Mouse (Mus musculus) megakaryocyte, adult 5-6 weeks (primary cell): ENCODE data around the gene Nek2. TPM values are rescaled to one million over a fixed set of nuclear protein-coding genes. Genes with fewer than 3 reads are reported as not detected.

Experiments
- ATAC-seq: 2 replicates; pipeline ENCODE4 v1.8.0; 2016; ENCODE audit warnings: mild to moderate bottlenecking, inconsistent platforms; ENCODE audit not compliant: poor library complexity, severe bottlenecking
- total RNA-seq, 2 experiments: library from RNA; stranded (forward) in 1 of 2; stranded (reverse) in 1 of 2; fragments of 153-499, 151-499 nt in 1 of 2; fragments of 221-1000, 200-1000 nt in 1 of 2; gene quantifications; 2 replicates each; pipeline versions ENCODE4 v1.2.3 to v1.2.4; 2015 to 2017

The Nek2 gene
- total RNA-seq, 2 experiments from 2014 or later: 25.9 to 33.7 TPM

- ATAC-seq: peak; percentile 53
These were observed 7.0 kb upstream of the Nek2 start for GRCm38 (mm10) chr1:191814240-191814639.

- ATAC-seq: no peak
These were observed 6.3 kb upstream of the Nek2 start for GRCm38 (mm10) chr1:191814935-191815334.

GRCm38 (mm10) chr1:191816596-191816995, 4.6 kb upstream of the Nek2 start:
- no peak for ATAC-seq

- ATAC-seq: peak; percentile 79
These were observed 3.7 kb upstream of the Nek2 start for GRCm38 (mm10) chr1:191817418-191818144.

GRCm38 (mm10) chr1:191818145-191818631, 3.1 kb upstream of the Nek2 start:
- no peak for ATAC-seq

GRCm38 (mm10) chr1:191819026-191819425, 2.2 kb upstream of the Nek2 start:
- no peak for ATAC-seq

GRCm38 (mm10) chr1:191820951-191821325, 306 bp upstream of the Nek2 start:
- ATAC-seq: peak; percentile 11; the same call in 1 of the 2 replicates

- 0 out of 2 replicates have a peak, but pooled peaks have one; percentile 44 for ATAC-seq
These were observed 7.9 kb downstream of the Nek2 start for GRCm38 (mm10) chr1:191829124-191829523.

GRCm38 (mm10) chr1:191833396-191833795, 12.2 kb downstream of the Nek2 start:
- ATAC-seq: 0 out of 2 replicates have a peak, but pooled peaks have one; percentile 14

- ATAC-seq: peak; percentile 94
These were observed 13.6 kb downstream of the Nek2 start for GRCm38 (mm10) chr1:191834825-191835224.

GRCm38 (mm10) chr1:191836318-191836985, 15.2 kb downstream of the Nek2 start:
- ATAC-seq: no peak

- no peak for ATAC-seq
These were observed 16.4 kb downstream of the Nek2 start for GRCm38 (mm10) chr1:191837691-191838090.

GRCm38 (mm10) chr1:191838994-191839741, 17.9 kb downstream of the Nek2 start:
- ATAC-seq: no peak

GRCm38 (mm10) chr1:191840774-191841565, 19.7 kb downstream of the Nek2 start:
- 0 out of 2 replicates have a peak, but pooled peaks have one; percentile 9 for ATAC-seq

- ATAC-seq: no peak
These were observed 21.0 kb downstream of the Nek2 start for GRCm38 (mm10) chr1:191842247-191842646.

GRCm38 (mm10) chr1:191846667-191847066, 25.4 kb downstream of the Nek2 start:
- ATAC-seq: no peak

GRCm38 (mm10) chr1:191849501-191849900, 28.3 kb downstream of the Nek2 start:
- ATAC-seq: peak; percentile 86

GRCm38 (mm10) chr1:191853442-191853841, 32.2 kb downstream of the Nek2 start:
- ATAC-seq: no peak

- ATAC-seq: no peak
These were observed 33.5 kb downstream of the Nek2 start for GRCm38 (mm10) chr1:191854716-191855115.

- peak; percentile 65 for ATAC-seq
These were observed 34.1 kb downstream of the Nek2 start for GRCm38 (mm10) chr1:191855136-191855878.
